Mouse (Mus musculus) stomach, embryonic 15.5 days (tissue): ENCODE data around the gene BC004004. TPM values are rescaled to one million over a fixed set of nuclear protein-coding genes. Genes with fewer than 3 reads are reported as not detected.

ENCODE experiments used
- ATAC-seq: fragments of 200-750 bp; cut with Nextera tagmentation; 2 replicates; pipeline ENCODE4 v1.8.0; 2017; ENCODE audit warnings: low read depth, moderate number of reproducible peaks, moderate TSS enrichment; ENCODE audit not compliant: insufficient read depth, low FRiP score
- H3K27ac ChIP-seq: fragments of 300-500 bp; sonication (generic); 2 replicates; pipeline ENCODE4 v1.5.1; 2015; ENCODE audit warnings: mild to moderate bottlenecking, inconsistent platforms
- H3K27me3 ChIP-seq: fragments of 300-500 bp; sonication (generic); replicated peaks from 2 replicates; pipeline ENCODE4 v1.6.1; 2015; ENCODE audit warnings: inconsistent platforms
- H3K36me3 ChIP-seq: fragments of 300-500 bp; sonication (generic); 2 replicates; pipeline ENCODE4 v1.6.1; 2015; ENCODE audit warnings: inconsistent platforms
- H3K4me1 ChIP-seq: fragments of 300-500 bp; sonication (generic); 2 replicates; pipeline ENCODE4 v1.6.1; 2015; ENCODE audit warnings: inconsistent platforms
- H3K4me2 ChIP-seq: fragments of 300-500 bp; sonication (generic); 2 replicates; pipeline ENCODE4 v1.6.1; 2015; ENCODE audit warnings: mild to moderate bottlenecking, inconsistent platforms
- H3K4me3 ChIP-seq: fragments of 300-500 bp; sonication (generic); replicated peaks from 2 replicates; pipeline ENCODE4 v1.5.1; 2015; ENCODE audit warnings: inconsistent platforms
- H3K9ac ChIP-seq: fragments of 300-500 bp; sonication (generic); 2 replicates; pipeline ENCODE4 v1.6.1; 2015; ENCODE audit warnings: inconsistent platforms
- H3K9me3 ChIP-seq: fragments of 300-500 bp; sonication (generic); 2 replicates; pipeline ENCODE4 v1.6.1; 2016; ENCODE audit warnings: inconsistent platforms
- WGBS: fragments of 180-500 bp; shearing (Covaris S2); methylation state at CpG from one replicate; pipeline ENCODE4 v1.1.7; 2015; 5-methylcytosine and 5-hydroxymethylcytosine counted together
- polyA plus RNA-seq: library from polyadenylated mRNA; unstranded; fragments of >200 nt; fragmentation: Nextera tagmentation; extraction: Ambion mirVana; gene quantifications from 2 replicates; pipeline ENCODE4 v1.2.1, GENCODE M21; 2015

Gene BC004004
- polyA plus RNA-seq, 1 experiment from 2014 or later: 81.6 TPM

DNA sequence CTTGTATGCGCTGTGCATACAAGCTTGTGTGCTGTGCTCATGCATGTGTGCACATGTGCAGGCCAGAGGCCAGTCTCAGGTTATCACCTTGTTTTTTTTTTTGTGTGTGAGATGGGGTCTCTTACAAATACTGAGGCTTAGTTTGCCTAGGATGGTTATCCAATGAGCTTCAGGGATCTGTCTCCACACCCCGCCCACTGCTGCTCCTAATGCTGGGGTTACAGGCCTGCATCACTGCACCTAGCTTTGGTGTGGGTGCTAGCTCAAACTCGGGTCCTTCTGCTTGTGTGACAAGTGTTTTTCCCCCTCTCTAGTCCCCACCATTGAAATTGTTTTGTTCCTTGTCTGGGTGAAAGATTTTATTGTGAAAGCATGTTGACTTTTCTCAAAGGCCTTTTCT lies 61.6 kb downstream of the BC004004 start:
- Histone ChIP-seq H3K27me3 (no peaks in the 10 kb centered on the region), H3K4me3 (no peak overlapping the region), H3K9ac (no peak overlapping the region), H3K36me3 (peaks cover 23% of the 10 kb centered on the region), H3K4me1 (peaks cover 13% of the 10 kb centered on the region), H3K4me2 (no peak overlapping the region), H3K27ac (0 out of 2 replicates have a peak overlapping the region, but pooled peaks have one; percentile 40), H3K9me3 (no peaks in the 10 kb centered on the region)
- WGBS: 75% methylated on average over 3 of the region's 3 CpGs
- ATAC-seq: no peak

DNA sequence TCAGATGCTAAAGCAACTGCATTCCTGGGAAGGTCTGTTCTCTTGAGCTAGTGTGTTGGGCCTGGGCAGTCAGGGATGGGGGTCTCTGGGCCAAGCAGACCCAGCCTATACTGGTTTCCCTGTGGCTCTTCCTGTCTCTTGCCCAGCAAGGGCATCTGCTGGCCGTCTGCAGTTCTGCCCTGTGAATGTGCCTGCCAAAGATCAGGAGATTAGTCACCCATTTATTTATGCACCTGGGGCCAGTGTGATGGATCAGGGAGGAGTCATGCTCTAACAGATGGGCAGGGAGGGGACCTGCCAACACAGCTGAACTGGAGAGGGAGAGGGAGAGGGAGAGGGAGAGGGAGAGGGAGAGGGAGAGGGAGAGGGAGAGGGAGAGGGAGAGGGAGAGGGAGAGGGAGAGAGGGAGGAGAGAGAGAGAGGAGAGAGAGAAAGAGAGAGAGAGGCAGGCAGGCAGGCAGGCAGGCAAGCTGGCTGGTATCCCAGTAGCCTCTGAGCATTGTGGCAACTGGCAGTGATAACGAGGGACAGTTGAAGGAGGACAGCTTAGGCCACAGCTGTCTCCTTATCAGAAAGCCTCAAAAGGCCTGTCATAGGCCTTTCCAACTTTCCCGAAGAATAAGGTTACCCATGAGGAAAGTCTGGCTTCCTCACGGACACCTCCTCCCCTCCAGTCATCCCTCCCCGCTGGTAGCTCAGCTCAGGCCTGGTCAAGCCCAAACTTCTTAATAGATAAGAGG lies 62.3 kb downstream of the BC004004 start:
- 22% methylated on average over 5 of the region's 5 CpGs for WGBS
- no peak overlapping the region for H3K9ac ChIP-seq
- peaks cover 29% of the 10 kb centered on the region for H3K36me3 ChIP-seq
- no peaks in the 10 kb centered on the region for H3K9me3 ChIP-seq
- H3K27ac ChIP-seq: peak overlapping the region; percentile 61; the same call in 1 of the 2 replicates
- H3K27me3 ChIP-seq: no peaks in the 10 kb centered on the region
- H3K4me2 ChIP-seq: no peak overlapping the region
- peaks cover 13% of the 10 kb centered on the region for H3K4me1 ChIP-seq
- no peak overlapping the region for H3K4me3 ChIP-seq
- 0 out of 2 replicates have a peak, but pooled peaks have one; percentile 23 for ATAC-seq

- WGBS: 74% methylated on average over 4 of the region's 4 CpGs
- H3K9me3 ChIP-seq: no peaks in the 10 kb centered on the region
- H3K4me1 ChIP-seq: no peaks in the 10 kb centered on the region
- H3K27ac ChIP-seq: no peak overlapping the region
- no peak overlapping the region for H3K9ac ChIP-seq
- no peak for ATAC-seq
- no peak overlapping the region for H3K4me3 ChIP-seq
- no peaks in the 10 kb centered on the region for H3K27me3 ChIP-seq
- H3K4me2 ChIP-seq: no peak overlapping the region
- H3K36me3 ChIP-seq: peaks cover 42% of the 10 kb centered on the region
Measured at GRCm38 (mm10) chr17:29332186-29332685, 63.6 kb downstream of the BC004004 start.

GRCm38 (mm10) chr17:29336266-29336990 lies 67.8 kb downstream of the BC004004 start:
- H3K4me3 ChIP-seq: no peak overlapping the region
- no peak overlapping the region for H3K27ac ChIP-seq
- 87% methylated on average over 19 of the region's 19 CpGs for WGBS
- H3K9ac ChIP-seq: no peak overlapping the region
- no peaks in the 10 kb centered on the region for H3K27me3 ChIP-seq
- no peak overlapping the region for H3K4me2 ChIP-seq
- H3K9me3 ChIP-seq: no peaks in the 10 kb centered on the region
- peaks cover 5% of the 10 kb centered on the region for H3K4me1 ChIP-seq
- peaks cover 66% of the 10 kb centered on the region for H3K36me3 ChIP-seq
- ATAC-seq: no peak

DNA sequence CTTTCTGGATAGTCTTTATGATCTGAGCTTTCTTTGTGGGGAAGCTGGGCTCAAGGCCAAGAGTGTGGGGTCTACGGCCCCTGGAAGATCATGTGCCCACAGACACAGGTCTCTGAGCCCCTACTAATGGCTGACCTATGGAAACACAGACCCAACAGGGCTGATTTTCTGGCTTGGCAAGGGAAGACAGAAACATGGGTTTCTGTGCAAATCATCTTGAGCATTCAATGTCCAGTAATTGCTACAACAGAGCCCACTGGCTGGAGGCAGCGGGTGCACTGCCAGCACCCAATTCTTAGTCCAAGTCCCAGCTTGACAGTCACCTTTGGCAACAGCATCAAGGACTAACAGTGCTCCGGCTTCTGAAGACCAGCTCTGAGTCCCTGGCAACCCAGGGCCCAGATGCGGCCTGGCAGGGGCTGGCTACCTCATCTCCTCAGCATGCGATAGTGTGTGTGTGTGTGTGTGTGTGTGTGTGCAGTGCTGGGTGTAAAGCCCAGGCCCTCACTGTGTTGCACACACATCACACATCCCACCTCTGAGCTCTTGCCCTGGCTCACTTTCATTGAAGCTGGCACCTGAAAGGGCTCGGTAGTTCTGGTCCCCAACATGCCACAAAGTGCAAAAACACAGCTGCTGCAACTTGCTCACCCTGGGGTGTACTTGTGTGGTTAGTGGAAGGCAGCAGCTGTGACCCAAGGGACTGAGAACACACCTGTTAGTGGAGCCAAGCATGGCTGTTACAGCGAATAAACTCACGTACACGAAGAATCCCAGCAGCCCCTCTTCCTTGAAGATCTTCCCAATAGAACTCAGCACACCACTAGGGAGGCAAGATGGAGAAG lies 69.6 kb downstream of the BC004004 start:
- Histone ChIP-seq H3K9ac (no peak overlapping the region), H3K4me2 (no peak overlapping the region), H3K9me3 (no peaks in the 10 kb centered on the region), H3K27ac (peak overlapping the region; percentile 45; the same call in 1 of the 2 replicates), H3K4me1 (peaks cover 23% of the 10 kb centered on the region), H3K36me3 (peaks cover 63% of the 10 kb centered on the region), H3K4me3 (no peak overlapping the region), H3K27me3 (no peaks in the 10 kb centered on the region)
- 87% methylated on average over 9 of the region's 9 CpGs for WGBS
- ATAC-seq: no peak

DNA sequence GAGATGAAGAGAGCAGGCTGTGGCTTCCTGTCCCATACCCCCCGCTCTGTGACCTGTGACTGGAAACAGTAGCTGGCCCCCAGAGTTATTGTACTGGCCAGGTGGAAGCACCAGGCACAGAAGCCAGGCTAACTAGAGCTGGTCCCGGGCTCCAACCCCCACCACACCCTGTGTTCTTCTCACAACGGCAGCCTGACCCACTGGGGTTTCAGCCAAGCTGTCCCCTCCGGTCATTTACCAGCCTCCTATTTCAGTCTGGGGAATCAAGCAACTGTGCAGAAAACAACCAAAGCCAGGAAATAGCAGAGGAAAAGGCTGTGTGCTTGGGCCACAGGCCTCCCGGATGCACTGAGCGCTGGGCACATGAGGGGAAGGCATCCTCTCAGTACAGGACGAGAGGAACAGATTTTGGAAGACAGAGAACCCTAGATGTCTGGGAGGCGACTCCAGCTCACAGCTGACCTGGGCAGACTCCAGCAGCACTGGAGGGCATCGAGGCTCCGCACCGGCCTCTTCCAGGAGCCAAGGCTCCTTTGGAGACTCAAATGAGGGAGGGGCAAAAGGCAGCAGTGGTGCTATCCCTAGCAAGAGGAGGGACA lies 70.7 kb downstream of the BC004004 start:
- Histone ChIP-seq H3K9ac (no peak overlapping the region), H3K4me3 (no peak overlapping the region), H3K27me3 (no peaks in the 10 kb centered on the region), H3K27ac (peak overlapping the region; percentile 45; the same call in 1 of the 2 replicates), H3K4me1 (peaks cover 23% of the 10 kb centered on the region), H3K36me3 (peaks cover 61% of the 10 kb centered on the region), H3K4me2 (no peak overlapping the region), H3K9me3 (no peaks in the 10 kb centered on the region)
- ATAC-seq: no peak
- 83% methylated on average over 11 of the region's 11 CpGs for WGBS

DNA sequence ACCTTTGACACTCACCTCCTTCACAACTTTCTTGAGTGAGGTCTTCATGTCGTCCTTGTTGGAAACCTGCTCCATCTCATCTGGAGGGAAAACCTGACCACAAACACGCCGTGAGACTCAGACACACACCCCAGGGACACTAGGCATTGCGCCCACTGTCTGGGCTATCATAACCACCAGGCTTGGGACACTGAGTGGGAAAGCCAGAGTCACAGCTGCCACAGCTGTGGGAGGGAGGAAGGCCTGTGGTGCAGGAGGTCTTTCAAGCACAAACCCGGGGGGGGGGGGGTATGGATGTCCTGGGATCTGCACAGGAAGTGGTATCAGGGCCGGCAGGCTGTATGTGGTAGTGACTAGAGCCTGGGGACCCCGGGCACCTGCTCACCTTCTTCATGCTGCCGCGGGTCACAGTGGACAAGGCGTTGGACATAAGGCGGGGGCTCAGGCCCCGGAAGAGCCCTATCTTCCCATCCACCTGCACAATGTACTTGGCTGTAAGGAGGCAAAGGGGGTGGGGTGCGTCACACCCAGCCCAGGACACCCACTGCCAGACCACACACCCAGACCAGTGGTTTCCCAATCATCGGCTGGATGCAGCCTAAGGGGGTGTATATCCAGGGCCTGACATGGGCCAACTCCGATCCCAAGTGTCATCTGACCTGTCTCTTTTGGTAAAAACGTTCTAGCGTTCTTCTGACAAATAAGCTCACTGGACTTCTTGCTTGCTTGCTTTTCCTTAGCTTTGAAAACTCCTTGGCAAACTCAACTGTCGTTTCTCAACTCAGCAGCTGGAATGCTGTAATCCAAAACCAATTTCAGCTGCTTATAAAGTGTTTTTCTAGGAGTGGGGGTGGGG lies 72.0 kb downstream of the BC004004 start:
- Histone ChIP-seq H3K4me2 (no peak overlapping the region), H3K27ac (peak overlapping the region; percentile 88; the same call in 1 of the 2 replicates), H3K4me3 (no peak overlapping the region), H3K9ac (no peak overlapping the region), H3K36me3 (peaks cover 55% of the 10 kb centered on the region), H3K9me3 (no peaks in the 10 kb centered on the region), H3K27me3 (no peaks in the 10 kb centered on the region), H3K4me1 (peaks cover 26% of the 10 kb centered on the region)
- ATAC-seq: no peak
- 70% methylated on average over 18 of the region's 18 CpGs for WGBS

DNA sequence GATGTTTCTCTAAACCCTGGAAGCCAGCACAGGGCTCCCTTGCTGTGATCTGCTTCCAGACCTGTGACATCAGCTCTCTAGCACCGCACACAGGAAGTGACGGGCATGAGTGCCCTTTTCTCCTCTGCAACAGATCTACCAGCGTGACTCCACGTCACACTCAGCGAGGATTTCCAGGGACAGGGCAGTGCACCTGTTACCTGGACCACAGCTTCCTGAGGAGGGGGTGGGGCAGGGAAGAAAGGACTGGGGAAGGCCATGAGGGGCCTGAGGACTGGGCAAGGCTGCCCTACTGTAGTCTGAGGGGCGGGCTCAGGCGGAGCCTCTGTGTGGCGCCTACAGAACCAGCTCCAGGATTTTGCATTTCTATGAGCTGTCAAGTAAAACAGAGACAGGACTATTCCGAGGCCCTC lies 73.0 kb downstream of the BC004004 start:
- H3K36me3 ChIP-seq: peaks cover 46% of the 10 kb centered on the region
- peaks cover 35% of the 10 kb centered on the region for H3K4me1 ChIP-seq
- WGBS: 24% methylated on average over 9 of the region's 9 CpGs
- no peak; the same call in none of the 2 replicates for ATAC-seq
- H3K27me3 ChIP-seq: no peaks in the 10 kb centered on the region
- no peaks in the 10 kb centered on the region for H3K9me3 ChIP-seq
- H3K4me3 ChIP-seq: no peak overlapping the region
- H3K4me2 ChIP-seq: peak overlapping the region; percentile 36
- H3K27ac ChIP-seq: peak overlapping the region; percentile 88
- H3K9ac ChIP-seq: no peak overlapping the region

DNA sequence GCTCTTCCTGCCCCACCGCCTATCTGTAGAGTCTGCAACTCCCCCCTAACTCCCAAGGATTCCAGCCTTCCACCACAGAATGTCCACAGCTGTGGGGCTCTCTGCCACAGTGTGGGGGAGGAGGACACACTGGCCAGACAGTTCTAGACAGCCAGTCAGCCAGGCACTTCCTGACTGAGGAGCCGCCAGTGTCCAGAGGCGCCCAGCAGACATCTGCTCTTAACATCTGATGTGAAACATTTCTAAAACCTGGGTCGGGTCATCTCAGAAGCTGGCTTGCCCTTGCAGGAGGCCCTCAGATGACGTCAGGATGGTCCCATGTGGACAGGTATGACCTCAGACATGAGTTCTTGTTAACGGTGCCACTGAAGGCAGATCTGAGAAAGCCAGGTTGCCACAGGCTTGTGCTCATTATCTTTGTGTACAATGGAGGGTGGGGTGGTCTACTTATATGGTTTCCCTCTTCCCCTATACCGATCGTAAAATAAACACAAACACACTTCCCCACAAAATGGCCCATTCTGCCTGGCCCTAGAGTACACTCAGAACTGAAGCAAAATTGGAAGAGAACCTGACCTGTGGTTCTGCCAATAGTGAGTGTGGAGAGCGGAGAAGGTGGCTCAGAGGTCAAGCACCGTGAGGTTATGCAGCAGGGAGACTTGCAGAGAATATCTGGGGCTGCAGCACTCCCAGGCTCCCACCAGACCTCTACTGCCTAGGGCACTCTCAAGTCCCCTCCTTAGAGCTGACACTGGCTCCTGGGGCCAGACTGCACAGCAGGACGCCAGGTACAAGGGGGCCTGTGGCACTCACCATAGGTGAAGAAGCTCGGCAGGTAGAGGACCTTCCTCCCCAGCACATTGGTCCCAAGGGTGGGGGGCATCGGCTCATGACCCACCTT lies 73.7 kb downstream of the BC004004 start:
- peaks cover 40% of the 10 kb centered on the region for H3K36me3 ChIP-seq
- H3K4me3 ChIP-seq: no peak overlapping the region
- no peak overlapping the region for H3K9ac ChIP-seq
- H3K9me3 ChIP-seq: no peaks in the 10 kb centered on the region
- WGBS: 36% methylated on average over 13 of the region's 13 CpGs
- H3K27me3 ChIP-seq: no peaks in the 10 kb centered on the region
- ATAC-seq: peak; percentile 68; the same call in 1 of the 2 replicates
- H3K4me2 ChIP-seq: peak overlapping the region; percentile 36; the same call in 1 of the 2 replicates
- peaks cover 37% of the 10 kb centered on the region for H3K4me1 ChIP-seq
- H3K27ac ChIP-seq: peak overlapping the region; percentile 88

GRCm38 (mm10) chr17:29343241-29343640 lies 74.7 kb downstream of the BC004004 start:
- Histone ChIP-seq H3K9ac (no peak overlapping the region), H3K4me1 (peaks cover 40% of the 10 kb centered on the region), H3K27ac (no peak overlapping the region), H3K4me2 (no peak overlapping the region), H3K36me3 (peaks cover 34% of the 10 kb centered on the region), H3K27me3 (no peaks in the 10 kb centered on the region), H3K9me3 (no peaks in the 10 kb centered on the region), H3K4me3 (no peak overlapping the region)
- no peak for ATAC-seq
- 86% methylated on average over 5 of the region's 5 CpGs for WGBS
